Mouse (Mus musculus): ENCODE data around the gene Rnf146. TPM values are rescaled to one million over a fixed set of nuclear protein-coding genes. Genes with fewer than 3 reads are reported as not detected.
"Not testable (repeated sequence)": the region's sequence is repeated elsewhere in the genome, so short reads cannot be mapped to it uniquely, and the experiment has no call there.

Gene Rnf146
- 10 to 100 TPM; 81.5 to 82.5 TPM for total RNA-seq (2021)

DNA sequence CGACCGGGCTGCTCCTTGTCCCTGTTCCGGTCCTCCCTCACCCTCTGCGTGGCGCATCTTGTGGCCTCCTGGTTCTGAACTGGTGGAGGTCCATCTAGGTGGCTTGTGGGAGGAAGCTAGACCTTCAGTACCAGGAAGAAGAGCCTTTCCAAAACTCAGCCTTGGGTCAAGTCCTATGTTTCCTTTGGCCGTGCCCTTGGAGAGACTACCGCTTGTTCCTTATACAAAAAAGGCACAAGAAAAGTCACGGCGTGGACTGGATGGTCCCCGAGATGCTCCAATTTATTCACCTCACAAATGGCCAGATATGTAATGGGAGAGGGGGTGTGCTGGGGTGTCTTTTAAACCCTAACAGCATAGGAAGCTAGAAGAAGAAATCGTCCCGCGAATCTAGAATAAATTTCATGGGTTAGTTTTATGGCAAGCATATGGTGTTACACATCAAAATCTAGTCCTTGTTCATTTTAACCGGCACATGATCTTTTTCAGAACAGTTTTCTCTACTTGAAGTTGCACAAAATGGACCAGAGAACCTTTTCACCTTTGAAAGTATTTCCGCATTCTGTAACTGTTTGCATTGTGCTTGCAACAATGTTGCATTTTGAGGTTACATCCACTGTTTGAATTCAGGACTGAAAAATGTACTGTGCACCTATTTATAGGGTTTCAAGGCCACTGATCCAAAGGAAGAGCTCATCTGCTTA lies at the start of gene Rnf146:
Rnf146 (minus strand) TSS at position 246 of the 704 bp plus-strand sequence.
- intact Hi-C loops (cut with DNase I) = no loop called here
- no peak for DNase-seq (ENCODE audit: extremely low spot score in 1 of 2, low spot score in 2 of 2)

DNA sequence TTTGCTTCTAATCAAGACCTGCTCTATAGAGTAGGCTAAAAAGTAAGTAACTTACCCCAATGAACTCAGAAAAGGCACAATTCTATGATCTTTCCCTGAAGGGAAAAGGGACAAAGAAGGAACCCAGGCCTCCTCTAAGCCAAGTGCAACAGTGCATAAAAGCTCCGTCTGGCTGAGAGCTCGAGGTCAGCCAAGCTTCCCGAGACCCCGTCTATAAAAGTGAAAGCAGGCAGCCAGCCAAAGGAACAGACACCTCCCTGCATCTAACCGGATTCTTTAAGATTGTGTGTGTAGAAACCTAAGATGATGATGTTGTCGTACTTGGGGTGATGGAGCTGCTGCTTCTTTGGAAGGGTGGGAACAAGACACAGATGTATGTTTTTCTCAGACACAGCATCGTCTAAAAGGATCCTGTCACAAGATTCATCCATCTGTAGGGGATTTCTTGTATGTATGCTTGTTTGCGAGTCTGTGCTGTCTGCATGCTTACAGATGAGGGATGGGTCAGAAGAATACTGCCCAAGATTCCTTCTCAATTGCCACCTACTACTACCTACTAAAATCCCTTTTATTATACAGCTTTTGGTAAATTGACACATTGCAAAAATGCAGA lies 40.5 kb upstream of the Rnf146 start:
- intact Hi-C loops (cut with DNase I) = no loop called here
- no peak for DNase-seq (ENCODE audit: extremely low spot score in 1 of 2, low spot score in 2 of 2)

DNA sequence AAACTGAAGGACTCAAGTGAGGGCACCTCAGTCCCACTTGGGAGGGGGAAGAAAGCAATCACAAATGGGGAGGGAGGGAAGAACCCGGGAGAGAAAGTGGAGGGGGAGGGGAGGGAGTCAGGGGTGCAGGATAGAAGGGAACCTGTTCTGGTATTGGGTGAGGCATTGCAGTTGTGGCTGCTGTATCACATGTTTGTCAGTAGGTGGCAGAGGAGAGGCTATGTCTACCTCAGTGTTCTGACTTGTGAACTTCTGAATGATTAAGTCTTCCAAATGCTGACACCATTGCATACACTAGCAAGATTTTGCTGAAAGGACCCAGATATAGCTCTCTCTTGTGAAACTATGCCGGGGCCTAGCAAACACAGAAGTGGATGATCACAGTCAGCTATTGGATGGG lies 32.6 kb upstream of the Rnf146 start:
- DNase-seq (ENCODE audit: extremely low spot score in 1 of 2, low spot score in 2 of 2); intact Hi-C loops (cut with DNase I): not testable (repeated sequence)

DNA sequence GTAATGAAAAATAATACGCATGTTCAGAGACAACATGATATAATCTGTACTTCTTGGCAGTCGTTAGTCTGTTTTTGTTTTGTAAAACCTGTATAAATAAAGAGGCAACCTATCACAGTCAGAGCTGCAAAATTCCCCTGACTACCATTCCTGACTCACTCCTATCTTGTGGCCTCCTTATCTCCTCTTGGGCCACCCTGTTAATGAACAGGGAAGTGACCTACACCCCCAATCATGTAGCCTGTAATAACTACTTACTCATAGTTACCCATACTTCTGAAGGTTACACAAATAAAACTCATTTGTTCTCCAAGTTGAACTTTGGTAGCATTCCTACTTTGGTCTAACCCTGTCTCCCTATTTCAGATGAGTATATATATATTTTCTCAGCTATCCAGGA lies 19.3 kb upstream of the Rnf146 start:
- intact Hi-C loops (cut with DNase I) = no loop called here
- DNase-seq (ENCODE audit: extremely low spot score in 1 of 2, low spot score in 2 of 2) = no peak

DNA sequence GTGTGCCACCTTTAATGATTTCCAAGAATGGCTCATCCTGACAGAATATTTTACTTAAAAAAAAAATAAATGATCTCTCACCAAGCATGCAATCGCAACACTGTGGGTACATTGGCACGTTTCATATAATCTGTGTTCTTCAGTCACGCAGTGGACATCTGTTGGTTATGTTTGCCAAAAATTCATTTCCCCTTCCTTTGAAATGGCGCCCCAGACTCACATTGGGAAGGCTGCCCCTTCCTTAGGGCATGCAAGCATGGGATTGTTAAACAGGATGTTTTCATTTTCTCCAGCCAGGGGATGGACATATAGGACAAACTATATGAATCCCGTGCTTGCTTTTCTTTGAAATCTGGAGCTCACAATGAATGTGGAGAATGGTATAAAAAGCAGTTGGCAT lies 11.8 kb upstream of the Rnf146 start:
- no peak for DNase-seq (ENCODE audit: extremely low spot score in 1 of 2, low spot score in 2 of 2)
- intact Hi-C loops (cut with DNase I) = no loop called here

DNA sequence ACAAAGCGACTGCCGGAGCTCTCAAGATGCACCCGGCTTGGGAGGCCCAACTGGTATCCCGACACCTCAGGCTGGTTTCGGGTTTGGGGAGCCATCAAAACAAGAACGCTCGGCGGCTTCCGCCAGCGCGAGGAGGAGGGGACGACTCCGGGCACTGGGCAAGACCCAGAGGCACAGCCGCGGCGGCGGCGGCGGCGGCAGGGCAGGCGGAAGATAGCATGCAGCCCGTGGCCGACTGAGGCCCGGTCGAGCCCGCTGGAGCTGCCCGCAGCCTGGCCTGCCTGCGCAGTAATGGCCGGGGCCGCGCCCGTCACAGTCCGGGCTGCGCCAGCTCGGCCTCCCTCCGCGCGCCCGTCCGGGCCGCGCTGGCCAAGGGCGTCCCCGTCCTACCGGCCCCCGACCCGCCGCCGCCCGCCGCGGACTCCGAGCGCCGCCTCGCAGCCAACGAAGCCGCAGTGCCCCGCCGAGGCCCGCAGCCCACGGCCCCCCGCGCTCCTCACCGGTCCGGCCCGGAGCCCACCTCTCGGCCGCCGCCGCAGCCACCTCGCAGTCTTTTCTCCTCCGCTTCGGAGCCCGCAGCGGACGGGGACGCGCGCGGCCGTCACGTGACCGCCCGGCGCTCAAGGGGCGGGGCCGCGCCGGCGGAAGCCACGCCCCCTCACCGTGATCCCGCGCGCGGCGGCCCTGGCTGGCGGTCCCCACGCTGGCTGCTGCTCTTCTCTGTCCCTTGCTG lies 612 bp downstream of the Rnf146 start:
- intact Hi-C loops (cut with DNase I) = no loop called here
- DNase-seq (ENCODE audit: extremely low spot score in 1 of 2, low spot score in 2 of 2) = peak; percentile 76 to 92

DNA sequence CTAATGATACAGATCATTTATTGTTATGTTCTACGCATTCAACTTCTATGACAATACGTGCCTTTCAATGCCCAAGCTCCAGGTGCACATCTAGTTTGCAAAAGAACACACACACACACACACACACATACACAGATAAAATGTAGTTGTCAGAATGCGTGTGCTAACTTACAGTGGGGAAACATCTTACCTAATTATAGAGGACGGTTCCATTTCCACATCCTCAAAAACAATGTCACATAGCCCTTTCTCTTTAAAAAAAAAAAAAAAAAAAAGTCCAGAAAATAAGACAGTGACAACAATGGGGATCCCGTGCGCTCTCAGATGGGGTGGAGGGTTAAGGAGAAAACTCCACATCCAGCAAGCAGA lies 1.2 kb downstream of the Rnf146 start:
- intact Hi-C loops (cut with DNase I) = no loop called here
- no peak for DNase-seq (ENCODE audit: extremely low spot score in 1 of 2, low spot score in 2 of 2)

DNA sequence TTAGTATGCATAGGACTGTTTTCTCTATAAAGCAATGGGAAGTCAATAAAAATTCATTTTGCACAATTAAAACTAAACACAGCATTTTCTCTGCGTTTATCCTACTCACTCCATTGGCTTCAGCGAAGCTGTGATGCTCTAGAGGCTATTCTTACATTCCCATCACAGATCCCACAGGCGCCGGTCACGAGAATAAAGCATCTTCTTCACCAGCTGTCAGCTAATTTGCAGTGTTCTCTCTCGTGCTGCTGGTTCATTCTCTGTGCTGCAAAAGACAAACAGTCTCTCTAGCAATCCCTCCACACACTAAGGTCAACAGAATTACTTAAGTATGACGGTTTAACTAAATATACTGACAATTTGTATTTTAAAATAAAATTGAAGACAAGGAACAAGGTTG lies 8.1 kb downstream of the Rnf146 start:
- intact Hi-C loops (cut with DNase I) = no loop called here
- DNase-seq (ENCODE audit: extremely low spot score in 1 of 2, low spot score in 2 of 2) = peak; percentile 26 to 38

DNA sequence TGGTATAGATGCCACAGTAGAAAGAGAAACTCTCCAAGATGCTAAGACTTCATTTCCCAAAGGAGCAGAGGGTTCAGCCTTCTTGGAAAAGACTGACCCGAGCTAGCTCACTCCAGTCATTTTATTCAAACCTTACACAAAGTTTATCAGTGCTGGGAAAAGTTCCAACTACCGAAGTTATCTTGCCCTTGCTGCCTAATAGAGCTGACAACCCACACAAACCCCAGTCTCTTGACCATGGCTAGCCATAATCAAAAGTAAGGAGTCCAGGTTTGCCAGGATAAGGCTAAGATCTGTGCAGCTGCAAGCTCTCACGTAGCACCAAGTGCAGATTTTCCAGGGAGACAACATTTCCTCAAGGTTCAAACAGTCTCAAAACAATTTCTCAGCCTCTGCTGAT lies 9.7 kb downstream of the Rnf146 start:
- no peak for DNase-seq (ENCODE audit: extremely low spot score in 1 of 2, low spot score in 2 of 2)
- intact Hi-C loops (cut with DNase I) = no loop called here

DNA sequence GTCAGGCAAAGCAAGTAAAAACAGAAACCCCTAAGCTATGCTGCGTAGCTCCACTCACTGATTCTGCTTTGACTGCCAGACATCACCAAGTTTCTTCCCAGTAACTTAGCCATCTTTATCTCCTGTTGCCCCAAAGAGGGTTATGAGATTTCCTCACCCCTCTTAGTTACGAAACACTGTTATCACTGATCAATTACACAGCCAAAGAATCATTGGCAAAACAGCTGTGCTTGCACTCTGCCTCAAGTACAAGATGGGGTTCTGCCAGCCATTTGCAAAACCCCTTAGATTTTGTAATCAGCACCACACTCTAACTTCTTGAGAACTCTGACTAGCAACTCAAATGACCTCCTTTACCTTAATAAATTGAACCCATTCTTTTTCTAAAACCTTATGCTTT lies 10.8 kb downstream of the Rnf146 start:
- intact Hi-C loops (cut with DNase I) = no loop called here
- no peak for DNase-seq (ENCODE audit: extremely low spot score in 1 of 2, low spot score in 2 of 2)

DNA sequence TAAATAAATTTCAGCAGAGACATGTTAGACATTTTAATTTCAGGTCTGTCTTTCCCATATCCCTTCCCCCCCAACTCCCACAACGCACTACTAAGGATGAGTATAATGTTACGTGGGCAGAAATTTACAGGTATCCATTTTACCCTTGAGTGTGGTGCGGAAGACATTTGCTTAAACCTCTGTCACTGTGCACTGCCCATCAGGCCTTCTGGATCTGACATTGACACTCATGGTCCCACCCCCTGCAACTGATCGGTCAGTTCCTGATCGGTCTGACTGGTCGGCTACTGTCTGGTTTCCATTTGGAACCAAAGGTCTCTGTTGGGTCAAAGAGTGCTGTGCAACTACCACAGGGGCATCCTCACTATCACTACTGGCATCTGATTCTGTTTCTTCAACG lies 15.6 kb downstream of the Rnf146 start:
- intact Hi-C loops (cut with DNase I) = no loop called here
- no peak for DNase-seq (ENCODE audit: extremely low spot score in 1 of 2, low spot score in 2 of 2)

DNA sequence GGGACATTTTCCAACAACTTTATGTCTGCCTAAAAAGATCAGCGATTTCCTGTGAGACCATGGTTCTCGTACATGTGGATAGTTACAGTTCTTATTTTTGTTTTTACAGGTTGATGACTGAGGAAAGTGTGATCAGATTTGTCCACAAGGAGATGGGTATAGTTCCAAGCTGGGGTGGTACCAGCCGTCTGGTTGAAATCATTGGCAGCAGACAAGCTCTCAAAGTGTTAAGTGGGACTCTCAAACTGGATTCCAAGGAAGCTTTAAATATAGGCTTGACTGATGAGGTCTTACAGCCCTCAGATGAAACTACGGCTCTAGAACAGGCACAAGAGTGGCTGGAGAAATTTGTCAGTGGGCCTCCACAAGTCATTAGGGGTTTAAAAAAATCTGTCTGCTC lies 18.0 kb downstream of the Rnf146 start:
- intact Hi-C loops (cut with DNase I) = no loop called here
- peak in 1 of 2 experiments; percentile 21 for DNase-seq (ENCODE audit: extremely low spot score in 1 of 2, low spot score in 2 of 2)

DNA sequence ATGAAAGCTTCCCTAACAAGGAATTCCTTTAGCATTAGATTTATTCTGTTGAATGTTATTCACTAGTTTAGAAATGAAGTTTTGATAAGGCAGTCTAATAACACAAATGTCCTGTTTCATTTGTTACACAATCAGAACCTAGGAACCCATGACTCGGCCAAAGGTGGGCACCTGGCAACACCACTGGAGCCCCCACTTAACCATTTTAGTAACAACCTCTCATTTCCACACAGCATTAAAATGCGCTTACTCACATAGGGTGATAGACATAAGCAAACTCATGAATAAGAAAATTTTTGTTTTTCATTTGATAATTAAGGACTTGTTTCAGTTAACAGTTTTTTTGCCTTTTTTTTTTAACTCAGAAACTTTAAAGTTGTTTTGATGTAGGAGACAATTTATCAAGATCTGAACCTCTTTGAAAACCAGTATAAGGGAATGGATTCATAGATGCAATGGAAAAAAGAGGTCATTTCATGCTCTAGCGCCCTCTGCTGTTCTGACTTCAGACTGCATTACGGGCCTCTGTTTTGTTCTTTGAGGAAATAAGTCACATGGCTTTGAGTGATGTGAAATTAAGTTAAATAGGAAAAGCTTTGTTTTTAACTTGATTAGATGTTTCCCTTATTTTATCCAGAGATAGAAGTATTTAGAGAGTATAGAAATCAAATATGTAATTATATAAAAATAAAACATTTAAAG lies 23.7 kb downstream of the Rnf146 start:
- DNase-seq (ENCODE audit: extremely low spot score in 1 of 2, low spot score in 2 of 2) = peak; percentile 52 to 57
- intact Hi-C loops (cut with DNase I) = no loop called here

DNA sequence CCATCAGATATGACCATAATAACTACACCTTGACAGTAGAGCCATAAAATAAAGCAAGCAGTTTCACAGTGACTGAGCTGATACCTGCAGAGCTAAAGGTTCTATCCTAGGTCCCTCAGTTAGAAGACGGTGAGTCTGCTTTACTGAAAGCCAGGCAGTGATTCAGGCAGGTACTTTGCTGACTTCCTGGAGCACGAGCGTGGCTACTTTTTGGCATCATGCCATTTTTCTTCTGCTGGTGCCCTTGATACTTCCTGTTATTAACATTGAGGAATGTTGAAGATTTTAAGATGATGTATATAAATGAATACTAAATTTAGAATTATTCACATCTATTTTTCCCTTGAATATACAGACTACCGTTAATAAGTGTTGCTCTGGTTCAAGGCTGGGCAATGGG lies 28.4 kb downstream of the Rnf146 start:
- DNase-seq (ENCODE audit: extremely low spot score in 1 of 2, low spot score in 2 of 2) = no peak
- intact Hi-C loops (cut with DNase I) = no loop called here

DNA sequence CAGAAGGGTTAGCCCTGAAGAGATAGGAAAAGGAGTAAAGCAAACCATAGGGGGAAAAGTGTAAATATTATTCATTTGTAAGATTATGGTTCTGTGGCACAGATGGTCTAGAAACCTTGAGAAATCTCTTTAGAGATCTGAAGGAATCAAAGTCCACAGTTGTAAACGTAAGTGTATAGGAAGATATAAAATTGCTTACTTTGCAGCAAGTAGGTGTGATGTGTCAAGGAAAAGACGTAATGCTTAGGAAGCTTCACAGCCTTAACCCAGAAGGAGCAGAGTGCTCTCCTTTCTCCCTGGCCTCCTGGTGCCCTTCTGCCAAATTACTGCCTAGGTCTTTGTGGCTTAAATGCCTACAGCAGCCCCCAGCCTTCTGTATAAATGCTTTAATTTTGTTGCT lies 37.4 kb downstream of the Rnf146 start:
- intact Hi-C loops (cut with DNase I) = no loop called here
- no peak for DNase-seq (ENCODE audit: extremely low spot score in 1 of 2, low spot score in 2 of 2)

DNA sequence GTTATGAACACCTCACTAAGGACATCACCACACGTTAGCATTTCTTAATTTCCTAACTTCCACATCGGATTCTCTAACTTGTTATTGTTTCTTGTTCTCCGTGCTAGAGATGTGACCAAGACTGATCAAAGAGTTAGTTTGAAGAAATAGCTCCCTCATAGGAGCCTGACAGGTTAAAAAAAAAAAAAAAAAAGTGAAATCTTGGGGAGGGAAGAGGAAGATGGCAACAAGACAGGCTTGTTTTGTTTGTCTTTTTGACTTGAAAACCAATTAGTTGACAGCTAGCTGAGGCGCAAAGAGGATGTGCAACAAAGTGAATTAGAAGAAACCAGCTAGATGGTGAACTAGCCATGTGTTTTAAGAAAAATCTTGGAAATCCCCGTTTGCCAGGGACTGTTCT lies 48.3 kb downstream of the Rnf146 start:
- DNase-seq (ENCODE audit: extremely low spot score in 1 of 2, low spot score in 2 of 2) = no peak
- intact Hi-C loops (cut with DNase I) = loop anchor here (5.0 kb wide), 2 partner anchors 167 to 227 kb away; no protein-coding TSS in a partner anchor

DNA sequence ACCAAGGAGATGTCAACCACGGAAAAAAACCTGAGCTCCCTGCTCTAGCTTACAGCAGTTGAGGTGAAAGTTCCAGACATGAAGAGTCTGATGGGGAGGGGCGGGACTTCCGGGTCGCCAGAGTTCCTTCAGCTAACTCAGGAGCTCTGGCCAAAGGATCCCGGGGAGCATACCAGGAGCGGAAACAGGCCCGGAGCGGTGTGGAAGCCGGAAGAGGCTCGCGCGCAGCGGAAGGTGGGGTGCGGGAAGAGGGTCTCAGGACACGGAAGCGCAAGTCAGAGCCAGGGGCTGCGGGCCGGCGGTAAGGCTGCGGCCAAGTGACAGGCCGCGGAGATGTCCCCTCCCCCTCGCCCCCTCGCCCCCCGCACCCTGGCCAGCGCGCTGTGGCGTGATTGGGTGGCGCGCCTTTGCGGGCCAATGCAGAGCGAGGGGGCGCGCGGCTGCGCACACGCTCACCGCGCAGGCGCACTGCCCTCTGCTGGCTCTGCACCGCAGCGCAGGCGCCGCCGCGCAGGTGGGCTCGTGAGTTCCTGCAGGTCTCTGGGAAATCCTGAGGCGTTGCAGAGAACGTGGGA lies 49.1 kb downstream of the Rnf146 start, which contains the start of gene Echdc1:
Echdc1 (plus strand) TSS at position 103 of the 575 bp plus-strand sequence.
- intact Hi-C loops (cut with DNase I) = loop anchor here (5.0 kb wide), 2 partner anchors 166 to 226 kb away; no protein-coding TSS in a partner anchor
- DNase-seq (ENCODE audit: extremely low spot score in 1 of 2, low spot score in 2 of 2) = peak; percentile 69 to 92

DNA sequence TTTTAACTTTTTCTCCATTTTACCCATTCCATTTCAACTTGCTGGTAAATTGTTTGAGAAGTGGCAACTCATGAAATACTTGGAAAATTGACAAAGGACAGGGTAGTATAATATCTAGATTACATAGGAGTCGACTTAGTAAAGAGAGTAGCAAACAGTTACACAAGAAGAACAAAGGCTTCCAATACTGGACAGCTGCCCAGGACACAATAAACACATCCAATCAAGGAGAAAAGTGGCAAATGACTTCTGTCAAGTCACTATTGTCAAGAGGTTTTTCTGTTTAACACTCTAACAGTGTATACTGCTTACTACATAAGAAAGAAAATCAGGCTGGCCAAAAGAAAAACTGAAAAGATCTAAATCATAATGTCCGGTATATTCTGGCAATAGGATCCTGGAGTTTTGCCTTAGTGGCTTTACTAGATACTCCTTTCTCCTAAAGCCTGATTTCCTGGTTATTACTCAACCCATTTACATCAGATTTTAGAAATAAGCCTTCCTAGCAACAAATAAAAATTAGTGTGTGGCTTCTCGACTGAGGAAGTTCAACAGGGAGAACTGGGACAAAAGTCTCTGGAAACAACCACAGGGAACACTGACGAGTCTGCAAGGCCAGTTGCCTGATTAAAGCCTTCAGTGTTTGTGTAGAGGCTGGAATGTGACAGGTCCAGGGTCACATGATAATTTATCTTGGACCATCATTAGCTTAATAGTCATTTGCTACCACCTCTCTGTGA lies 50.6 kb downstream of the Rnf146 start:
- intact Hi-C loops (cut with DNase I) = loop anchor here (5.0 kb wide), 2 partner anchors 164 to 224 kb away; no protein-coding TSS in a partner anchor

More for the DNA sequence above, 50.6 kb downstream of the Rnf146 start:
- no peak for DNase-seq (ENCODE audit: extremely low spot score in 1 of 2, low spot score in 2 of 2)

Measured in left cerebral cortex, postnatal 10 days (tissue).